Mouse (Mus musculus) limb, embryonic 12.5 days (tissue): ENCODE measurements around the gene Txndc15. TPM values are rescaled to one million over a fixed set of nuclear protein-coding genes. Genes with fewer than 3 reads are reported as not detected.

Source experiments
- ATAC-seq: fragments of 200-750 bp; cut with Nextera tagmentation; 2 replicates; pipeline ENCODE4 v1.8.0; 2017; ENCODE audit warnings: low read depth, moderate TSS enrichment; ENCODE audit not compliant: insufficient number of reproducible peaks, insufficient read depth, low FRiP score, low TSS enrichment
- H3K27ac ChIP-seq: fragments of 300-500 bp; sonication (generic); 2 replicates; pipeline ENCODE4 v1.5.1; 2016; ENCODE audit warnings: mild to moderate bottlenecking, moderate library complexity
- H3K27me3 ChIP-seq: fragments of 300-500 bp; sonication (generic); 2 replicates; pipeline ENCODE4 v1.6.1; 2016; ENCODE audit warnings: mild to moderate bottlenecking, moderate library complexity
- H3K36me3 ChIP-seq: fragments of 300-500 bp; sonication (generic); 2 replicates; pipeline ENCODE4 v1.6.1; 2016; ENCODE audit warnings: mild to moderate bottlenecking, moderate library complexity
- H3K4me1 ChIP-seq: fragments of 300-500 bp; sonication (generic); replicated peaks from 2 replicates; pipeline ENCODE4 v1.6.1; 2016
- H3K4me2 ChIP-seq: fragments of 300-500 bp; sonication (generic); 2 replicates; pipeline ENCODE4 v1.6.1; 2016; ENCODE audit warnings: mild to moderate bottlenecking, moderate library complexity
- H3K4me3 ChIP-seq: fragments of 300-500 bp; sonication (generic); replicated peaks from 2 replicates; pipeline ENCODE4 v1.5.1; 2016; ENCODE audit warnings: mild to moderate bottlenecking
- H3K9ac ChIP-seq: fragments of 300-500 bp; sonication (generic); replicated peaks from 2 replicates; pipeline ENCODE4 v1.6.1; 2016; ENCODE audit warnings: mild to moderate bottlenecking, moderate library complexity
- H3K9me3 ChIP-seq: fragments of 300-500 bp; sonication (generic); 2 replicates; pipeline ENCODE4 v1.6.1; 2016; ENCODE audit warnings: mild to moderate bottlenecking, moderate library complexity
- WGBS: fragments of 180-500 bp; shearing (Covaris S2); methylation state at CpG from one replicate; pipeline ENCODE4 v1.1.7; 2016; 5-methylcytosine and 5-hydroxymethylcytosine counted together
- polyA plus RNA-seq: library from polyadenylated mRNA; unstranded; fragments of >200 nt; fragmentation: Nextera tagmentation; extraction: Ambion mirVana; gene quantifications from 2 replicates; pipeline ENCODE4 v1.2.1, GENCODE M21; 2016

Txndc15 gene
- polyA plus RNA-seq, 1 experiment from 2014 or later, result 95.8 TPM

- Histone ChIP-seq H3K4me1 (peaks cover 22% of the 10 kb centered on the region), H3K4me2 (no peak overlapping the region), H3K4me3 (no peak overlapping the region), H3K27me3 (no peaks in the 10 kb centered on the region), H3K36me3 (peaks cover 8% of the 10 kb centered on the region), H3K9ac (no peak overlapping the region), H3K27ac (no peak overlapping the region), H3K9me3 (no peaks in the 10 kb centered on the region)
- ATAC-seq, result no peak
- WGBS, result 87% methylated on average over 7 of the region's 7 CpGs
These were observed 16.3 kb downstream of the Txndc15 start for GRCm38 (mm10) chr13:55730716-55731115.

DNA sequence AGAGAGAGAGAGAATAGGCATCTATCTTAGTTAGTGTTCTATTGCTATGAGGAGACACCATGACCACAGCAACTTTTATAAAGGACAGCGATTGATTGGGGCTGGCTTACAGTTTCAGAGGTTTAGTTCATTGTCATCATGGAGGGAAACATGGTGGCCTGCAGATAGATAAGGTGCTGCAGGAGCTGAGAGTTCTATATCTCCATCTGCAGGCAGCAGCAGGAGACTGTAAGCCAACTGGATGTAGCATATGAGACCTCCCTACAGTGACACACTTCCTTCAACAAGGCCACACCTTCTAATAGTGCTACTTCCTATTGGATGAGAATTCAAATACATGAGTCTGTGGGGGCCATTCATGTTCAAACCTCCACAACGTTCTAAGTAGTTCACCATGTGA is 17.7 kb downstream of the Txndc15 start:
- Histone ChIP-seq H3K9me3 (no peaks in the 10 kb centered on the region), H3K9ac (no peak overlapping the region), H3K27me3 (no peaks in the 10 kb centered on the region), H3K27ac (no peak overlapping the region), H3K4me2 (no peak overlapping the region), H3K36me3 (no peaks in the 10 kb centered on the region), H3K4me1 (peaks cover 22% of the 10 kb centered on the region), H3K4me3 (no peak overlapping the region)
- 84% methylated on average over 2 of the region's 2 CpGs for WGBS
- ATAC-seq, result no peak

DNA sequence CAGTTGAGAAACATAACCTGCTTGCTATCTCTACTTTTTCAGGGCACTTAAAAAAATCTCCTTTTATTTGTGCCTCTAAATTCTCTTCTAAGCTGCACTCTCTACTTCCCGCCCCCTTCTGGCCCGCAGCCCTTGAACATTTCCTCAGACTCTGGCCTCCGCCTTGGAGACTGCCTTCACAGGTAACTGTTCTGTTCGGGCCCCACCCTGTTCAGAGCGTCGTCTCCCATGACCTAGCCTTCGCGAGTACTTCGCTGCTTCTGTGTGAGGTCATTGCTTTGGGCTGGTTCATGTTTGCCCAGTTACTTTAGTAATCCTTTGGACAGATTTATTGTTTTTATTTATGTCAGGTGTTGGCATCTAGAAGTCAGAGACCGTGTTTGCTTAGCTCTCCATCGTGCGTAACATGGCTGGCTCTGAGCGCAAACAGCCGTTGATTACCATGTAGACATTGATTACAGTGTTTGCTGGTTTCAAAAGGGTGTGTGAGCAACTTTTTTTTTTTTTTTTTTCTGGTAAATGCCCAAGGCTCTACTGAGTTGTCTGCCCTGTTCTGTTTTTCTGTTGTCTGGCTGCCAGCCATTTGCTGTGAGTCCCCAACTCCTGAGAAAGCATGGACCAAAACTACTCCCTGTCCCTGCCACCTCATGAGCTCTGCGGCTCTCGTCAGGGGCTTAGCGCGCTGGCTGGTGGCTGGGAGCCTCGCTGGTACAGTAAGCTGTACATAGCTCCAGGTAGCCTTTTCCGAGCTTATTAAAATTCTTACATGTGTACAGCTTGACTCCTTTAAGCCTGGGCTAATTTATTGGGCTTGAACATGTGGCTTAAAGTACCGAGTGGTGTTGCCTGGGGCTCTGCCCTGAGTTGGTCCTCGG is 19.4 kb downstream of the Txndc15 start:
- Histone ChIP-seq H3K27me3 (no peaks in the 10 kb centered on the region), H3K9me3 (0 out of 2 replicates have a peak, but pooled peaks cover 4% of the 10 kb centered on the region), H3K36me3 (no peaks in the 10 kb centered on the region), H3K4me3 (no peak overlapping the region), H3K4me1 (peaks cover 25% of the 10 kb centered on the region), H3K4me2 (peak overlapping the region; percentile 28), H3K27ac (peak overlapping the region; percentile 47; the same call in 1 of the 2 replicates), H3K9ac (no peak overlapping the region; the same call in 1 of the 2 replicates)
- WGBS, result 35% methylated on average over 22 of the region's 22 CpGs
- peak; percentile 52; the same call in 1 of the 2 replicates for ATAC-seq

DNA sequence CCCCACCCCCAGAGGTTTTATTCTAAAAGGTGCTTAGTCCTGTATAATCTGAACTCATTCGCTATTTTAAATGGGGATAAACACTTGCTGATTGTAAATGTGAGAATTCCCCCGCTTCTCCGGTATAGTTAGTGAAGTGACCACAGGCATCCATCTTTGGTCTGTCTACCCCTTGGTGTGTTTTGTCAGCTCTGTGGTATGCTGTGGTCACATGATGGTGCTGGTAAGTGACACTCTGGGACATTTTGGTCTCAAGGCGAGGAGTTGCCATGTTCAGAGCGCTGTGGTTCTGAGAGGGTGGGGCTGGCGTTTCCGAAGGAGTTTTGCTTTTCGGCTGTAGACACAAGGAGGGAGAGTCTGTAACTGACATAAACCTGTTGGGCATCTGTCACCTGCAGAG is 23.4 kb downstream of the Txndc15 start:
- Histone ChIP-seq H3K27me3 (no peaks in the 10 kb centered on the region), H3K27ac (no peak overlapping the region), H3K9ac (no peak overlapping the region), H3K4me3 (no peak overlapping the region), H3K36me3 (no peaks in the 10 kb centered on the region), H3K4me2 (no peak overlapping the region), H3K9me3 (0 out of 2 replicates have a peak, but pooled peaks cover 4% of the 10 kb centered on the region), H3K4me1 (peaks cover 46% of the 10 kb centered on the region)
- ATAC-seq, result no peak
- WGBS, result 91% methylated on average over 8 of the region's 8 CpGs

- no peak overlapping the region for H3K4me3 ChIP-seq
- no peak overlapping the region for H3K9ac ChIP-seq
- H3K4me2 ChIP-seq, result no peak overlapping the region
- peaks cover 28% of the 10 kb centered on the region for H3K4me1 ChIP-seq
- H3K27ac ChIP-seq, result no peak overlapping the region
- no peak for ATAC-seq
- H3K9me3 ChIP-seq, result 0 out of 2 replicates have a peak, but pooled peaks cover 3% of the 10 kb centered on the region
- no peaks in the 10 kb centered on the region for H3K27me3 ChIP-seq
- no peaks in the 10 kb centered on the region for H3K36me3 ChIP-seq
- WGBS, result 64% methylated on average over 8 of the region's 8 CpGs
These were observed 27.9 kb downstream of the Txndc15 start for GRCm38 (mm10) chr13:55742306-55742705.

DNA sequence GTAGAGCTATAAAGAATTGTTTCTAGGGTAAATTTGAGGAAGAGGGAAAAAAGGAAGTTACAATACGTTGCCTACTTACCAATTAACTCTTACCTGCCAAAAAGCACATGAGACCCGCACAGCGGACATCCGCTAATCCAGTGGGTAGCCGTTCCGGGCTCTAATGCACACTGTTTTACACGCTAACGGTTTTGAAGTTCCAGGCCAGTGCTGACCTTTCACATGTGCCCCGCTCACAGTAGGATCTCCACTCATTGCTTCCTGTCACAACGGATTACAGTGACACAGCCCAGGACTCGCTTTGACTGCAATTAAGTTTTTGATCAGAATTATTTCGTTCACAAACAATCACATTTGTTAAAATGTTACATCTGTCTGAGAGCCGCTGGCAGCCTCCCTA is 39.9 kb downstream of the Txndc15 start:
- Histone ChIP-seq H3K27ac (peak overlapping the region; percentile 86; the same call in 1 of the 2 replicates), H3K36me3 (no peaks in the 10 kb centered on the region), H3K27me3 (no peaks in the 10 kb centered on the region), H3K4me2 (no peak overlapping the region; the same call in 1 of the 2 replicates), H3K9ac (no peak overlapping the region), H3K9me3 (no peaks in the 10 kb centered on the region), H3K4me3 (no peak overlapping the region), H3K4me1 (peaks cover 54% of the 10 kb centered on the region)
- no peak for ATAC-seq
- 32% methylated on average over 13 of the region's 13 CpGs for WGBS

GRCm38 (mm10) chr13:55756789-55757188 is 42.3 kb downstream of the Txndc15 start:
- H3K27me3 ChIP-seq, result no peaks in the 10 kb centered on the region
- H3K9ac ChIP-seq, result peak overlapping the region; percentile 46; the same call in 1 of the 2 replicates
- H3K4me3 ChIP-seq, result peak overlapping the region; percentile 16; the same call in 1 of the 2 replicates
- peak overlapping the region; percentile 88 for H3K27ac ChIP-seq
- H3K4me1 ChIP-seq, result peaks cover 49% of the 10 kb centered on the region
- 0 out of 2 replicates have a peak, but pooled peaks have one; percentile 34 for ATAC-seq
- H3K36me3 ChIP-seq, result no peaks in the 10 kb centered on the region
- H3K4me2 ChIP-seq, result peak overlapping the region; percentile 39
- H3K9me3 ChIP-seq, result no peaks in the 10 kb centered on the region
- 12% methylated on average over 8 of the region's 8 CpGs for WGBS

DNA sequence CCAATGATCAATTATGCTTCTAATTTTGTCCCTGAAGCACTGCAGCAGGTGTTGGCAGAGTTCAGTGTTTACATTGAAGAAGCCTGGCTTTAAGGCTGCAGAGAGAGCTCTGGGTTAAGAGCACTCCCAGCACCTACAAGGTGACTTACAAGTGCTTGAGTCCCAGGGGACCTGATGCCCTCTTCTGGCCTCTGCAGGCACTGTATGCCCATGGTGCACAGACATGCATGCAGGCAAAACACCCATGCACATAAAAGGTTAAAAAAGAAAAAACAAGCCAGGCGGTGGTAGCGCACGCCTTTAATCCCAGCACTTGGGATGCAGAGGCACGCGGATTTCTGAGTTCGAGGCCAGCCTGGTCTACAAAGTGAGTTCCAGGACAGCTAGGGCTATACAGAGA is 43.2 kb downstream of the Txndc15 start:
- no peak overlapping the region for H3K9ac ChIP-seq
- H3K4me1 ChIP-seq, result peaks cover 54% of the 10 kb centered on the region
- H3K27me3 ChIP-seq, result no peaks in the 10 kb centered on the region
- no peak overlapping the region for H3K4me3 ChIP-seq
- WGBS, result 80% methylated on average over 6 of the region's 6 CpGs
- no peak for ATAC-seq
- H3K4me2 ChIP-seq, result no peak overlapping the region
- no peak overlapping the region for H3K27ac ChIP-seq
- H3K9me3 ChIP-seq, result no peaks in the 10 kb centered on the region
- no peaks in the 10 kb centered on the region for H3K36me3 ChIP-seq

GRCm38 (mm10) chr13:55760576-55760975 is 46.1 kb downstream of the Txndc15 start:
- no peak for ATAC-seq
- peaks cover 43% of the 10 kb centered on the region for H3K4me1 ChIP-seq
- H3K9me3 ChIP-seq, result no peaks in the 10 kb centered on the region
- 64% methylated on average over 10 of the region's 10 CpGs for WGBS
- H3K27me3 ChIP-seq, result no peaks in the 10 kb centered on the region
- H3K4me3 ChIP-seq, result no peak overlapping the region
- peak overlapping the region; percentile 25; the same call in 1 of the 2 replicates for H3K4me2 ChIP-seq
- H3K27ac ChIP-seq, result peak overlapping the region; percentile 71
- no peaks in the 10 kb centered on the region for H3K36me3 ChIP-seq
- H3K9ac ChIP-seq, result no peak overlapping the region

- H3K4me3 ChIP-seq, result no peak overlapping the region
- no peak for ATAC-seq
- peak overlapping the region; percentile 71; the same call in 1 of the 2 replicates for H3K27ac ChIP-seq
- no peaks in the 10 kb centered on the region for H3K9me3 ChIP-seq
- no peak overlapping the region; the same call in 1 of the 2 replicates for H3K9ac ChIP-seq
- 58% methylated on average over 10 of the region's 10 CpGs for WGBS
- peaks cover 38% of the 10 kb centered on the region for H3K4me1 ChIP-seq
- H3K27me3 ChIP-seq, result no peaks in the 10 kb centered on the region
- no peaks in the 10 kb centered on the region for H3K36me3 ChIP-seq
- no peak overlapping the region for H3K4me2 ChIP-seq
These were observed 47.0 kb downstream of the Txndc15 start for GRCm38 (mm10) chr13:55761486-55761885.

GRCm38 (mm10) chr13:55774352-55774751 is 59.9 kb downstream of the Txndc15 start:
- Histone ChIP-seq H3K9me3 (0 out of 2 replicates have a peak, but pooled peaks cover 5% of the 10 kb centered on the region), H3K4me2 (no peak overlapping the region), H3K4me3 (no peak overlapping the region), H3K36me3 (no peaks in the 10 kb centered on the region), H3K9ac (no peak overlapping the region), H3K27me3 (no peaks in the 10 kb centered on the region), H3K27ac (peak overlapping the region; percentile 41; the same call in 1 of the 2 replicates), H3K4me1 (peaks cover 10% of the 10 kb centered on the region)
- WGBS, result 73% methylated on average over 7 of the region's 7 CpGs
- ATAC-seq, result no peak
